Mouse (Mus musculus) A20 (cell line): Measurements from ENCODE around the gene Astn1.

ENCODE experiments used
- DNase-seq: peaks from one replicate; pipeline ENCODE4 v3.0.0-alpha.2; 2011; ENCODE audit warnings: low read depth, low spot score

Astn1 gene

GRCm38 (mm10) chr1:158361964-158362291 lies at the start of gene Astn1:
Gene Astn1 (plus strand): TSS chr1:158362273.
- no peak for DNase-seq

- no peak for DNase-seq
Observed at GRCm38 (mm10) chr1:158323325-158323724, 38.7 kb upstream of the Astn1 start.

- no peak for DNase-seq
Observed at GRCm38 (mm10) chr1:158328126-158328525, 33.9 kb upstream of the Astn1 start.

- no peak for DNase-seq
Observed at GRCm38 (mm10) chr1:158328839-158329238, 33.2 kb upstream of the Astn1 start.

GRCm38 (mm10) chr1:158343243-158343714 lies 18.8 kb upstream of the Astn1 start:
- DNase-seq: no peak

- DNase-seq: no peak
Observed at GRCm38 (mm10) chr1:158353656-158354371, 8.3 kb upstream of the Astn1 start.

- no peak for DNase-seq
Observed at GRCm38 (mm10) chr1:158355177-158356050, 6.7 kb upstream of the Astn1 start.

GRCm38 (mm10) chr1:158356051-158356461 lies 6.0 kb upstream of the Astn1 start, which contains the start of gene Brinp2:
Gene Brinp2 (minus strand): TSS chr1:158356326.
- DNase-seq: no peak

GRCm38 (mm10) chr1:158362292-158363101 lies 424 bp downstream of the Astn1 start:
- DNase-seq: no peak

GRCm38 (mm10) chr1:158364461-158364860 lies 2.4 kb downstream of the Astn1 start:
- no peak for DNase-seq

GRCm38 (mm10) chr1:158382277-158382676 lies 20.2 kb downstream of the Astn1 start:
- no peak for DNase-seq

GRCm38 (mm10) chr1:158383210-158383609 lies 21.1 kb downstream of the Astn1 start:
- no peak for DNase-seq

- no peak for DNase-seq
Observed at GRCm38 (mm10) chr1:158385311-158385710, 23.2 kb downstream of the Astn1 start.

- DNase-seq: no peak
Observed at GRCm38 (mm10) chr1:158386781-158387180, 24.7 kb downstream of the Astn1 start.

GRCm38 (mm10) chr1:158388995-158389394 lies 26.9 kb downstream of the Astn1 start:
- DNase-seq: no peak

GRCm38 (mm10) chr1:158390693-158391092 lies 28.6 kb downstream of the Astn1 start:
- DNase-seq: no peak

GRCm38 (mm10) chr1:158397058-158397457 lies 35.0 kb downstream of the Astn1 start:
- no peak for DNase-seq

- no peak for DNase-seq
Observed at GRCm38 (mm10) chr1:158400898-158401297, 38.8 kb downstream of the Astn1 start.

GRCm38 (mm10) chr1:158405899-158406769 lies 44.1 kb downstream of the Astn1 start:
- no peak for DNase-seq

GRCm38 (mm10) chr1:158408124-158408523 lies 46.1 kb downstream of the Astn1 start:
- no peak for DNase-seq

- no peak for DNase-seq
Observed at GRCm38 (mm10) chr1:158411146-158411545, 49.1 kb downstream of the Astn1 start.
